Mouse (Mus musculus) adrenal gland, adult 18-20 months (tissue): ENCODE measurements around the gene Dnajc12. TPM values are rescaled to one million over a fixed set of nuclear protein-coding genes. Genes with fewer than 3 reads are reported as not detected.
A peak's percentile ranks its signal among the peaks of the same experiment; 100 is the strongest.
"Not testable (repeated sequence)": the region's sequence is repeated elsewhere in the genome, so short reads cannot be mapped to it uniquely, and the experiment has no call there.

ENCODE experiments used
- DNase-seq, 2 experiments: peaks; one replicate each; pipeline ENCODE4 v3.0.0; 2021 to 2022; ENCODE audit warnings: low spot score in 2 of 2
- long read RNA-seq, 2 experiments: library from polyadenylated mRNA; stranded (forward); transcript quantifications; one replicate each; pipeline ENCODE4 v2.0.0; 2021
- total RNA-seq, 2 experiments: library from RNA; stranded (reverse); gene quantifications; 1 replicate in 1 of 2; 2 replicates in 1 of 2; pipeline ENCODE4 v1.2.3; 2021

The Dnajc12 gene
- 10 to 100 TPM; 16.1 to 22.2 TPM for total RNA-seq
- long read RNA-seq, experiment 1, partial matches to known transcripts: 0 of 3 reads
- long read RNA-seq, experiment 1, other reads (novel, unspliced or antisense): 0 of 3 reads
- long read RNA-seq, experiment 2, transcript Dnajc12-201 (5 exons, 3,025 nt): major isoform, 12 of 13 reads
- long read RNA-seq, experiment 2, partial matches to known transcripts: 0 of 13 reads
- long read RNA-seq, experiment 2, other reads (novel, unspliced or antisense): 1 of 13 reads

DNA sequence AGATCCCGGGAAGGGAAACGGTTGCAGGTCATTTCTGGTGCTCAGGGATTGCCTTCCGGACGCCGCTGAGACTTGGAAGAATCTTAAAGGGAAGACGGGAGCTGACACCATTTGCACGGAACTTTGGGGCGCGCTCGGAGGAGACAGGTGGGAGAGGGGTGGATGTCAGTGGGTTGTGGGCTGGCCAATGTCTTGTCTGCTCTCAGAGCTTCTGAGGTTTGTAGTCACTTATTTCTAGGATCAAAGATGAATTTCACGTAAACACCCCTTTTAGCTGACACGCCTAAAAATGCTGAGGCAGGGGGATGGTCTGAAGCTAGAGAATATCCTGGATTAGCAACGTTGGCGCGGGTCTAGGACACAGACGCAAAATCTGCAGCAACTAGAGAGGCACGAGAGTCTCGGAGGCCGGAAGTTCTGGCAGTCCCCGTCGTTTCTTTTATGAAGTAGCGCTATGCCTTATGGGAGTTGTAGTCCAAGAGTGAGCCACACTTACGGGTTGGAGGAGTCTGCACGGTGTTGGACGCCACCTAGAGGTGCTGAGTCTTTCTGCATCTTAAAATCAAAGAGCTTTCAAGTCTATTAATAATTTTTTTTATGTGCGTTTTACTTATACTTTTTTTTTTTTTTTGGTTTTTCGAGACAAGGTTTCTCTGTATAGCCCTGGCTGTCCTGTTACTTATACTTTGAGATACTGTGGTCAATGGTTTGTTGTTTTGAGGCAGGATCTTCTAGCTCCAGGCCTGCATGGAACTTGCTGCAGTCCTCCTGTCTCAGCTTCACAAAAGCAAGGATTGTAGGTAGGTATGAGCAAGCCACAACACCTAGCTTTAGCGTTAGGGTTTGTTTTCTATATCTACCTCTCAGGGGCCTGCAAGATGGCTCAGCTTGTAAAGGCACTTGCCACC lies at the start of gene Dnajc12:
Dnajc12 (plus strand) TSS at position 72 of the 908 bp plus-strand sequence.
- DNase-seq: peak; percentile 42 to 51

DNA sequence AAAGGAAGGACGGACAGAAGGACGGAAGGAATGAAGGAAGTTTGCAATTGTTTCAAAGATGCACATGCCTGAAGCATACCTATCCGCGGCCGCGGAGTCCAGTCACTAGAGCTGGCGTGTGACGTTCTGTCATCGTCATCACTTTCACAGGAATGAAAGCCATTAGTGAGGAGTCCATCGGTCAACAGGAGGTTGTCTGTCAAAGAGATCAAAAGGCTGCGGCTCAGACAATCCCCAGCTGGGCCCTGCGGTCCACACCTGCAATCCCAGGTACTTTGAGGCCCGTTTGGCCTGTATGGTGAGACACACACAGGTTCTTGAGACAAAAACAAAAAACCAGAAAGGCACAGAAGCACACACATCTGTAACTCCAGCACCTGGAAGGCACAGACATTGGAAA lies 45.3 kb upstream of the Dnajc12 start:
- no peak for DNase-seq

DNA sequence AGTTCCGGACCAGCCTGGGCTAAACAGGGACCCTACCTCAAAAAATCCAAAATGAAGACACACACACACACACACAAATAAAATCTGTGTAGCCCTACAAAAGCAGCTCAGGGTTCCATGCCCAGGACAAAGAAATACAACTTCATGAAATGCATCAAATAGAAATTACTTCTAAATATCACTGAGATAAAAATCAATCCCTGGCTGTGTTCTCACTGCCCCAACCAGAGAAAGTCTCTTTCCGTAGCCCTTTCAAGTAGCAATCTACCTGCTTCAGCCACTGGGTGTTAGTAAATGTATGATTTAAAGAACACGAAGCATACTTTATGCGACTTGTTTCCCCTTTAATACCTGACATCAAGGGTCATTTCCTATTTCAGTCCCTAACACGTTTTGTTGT lies 44.9 kb upstream of the Dnajc12 start:
- no peak for DNase-seq

DNA sequence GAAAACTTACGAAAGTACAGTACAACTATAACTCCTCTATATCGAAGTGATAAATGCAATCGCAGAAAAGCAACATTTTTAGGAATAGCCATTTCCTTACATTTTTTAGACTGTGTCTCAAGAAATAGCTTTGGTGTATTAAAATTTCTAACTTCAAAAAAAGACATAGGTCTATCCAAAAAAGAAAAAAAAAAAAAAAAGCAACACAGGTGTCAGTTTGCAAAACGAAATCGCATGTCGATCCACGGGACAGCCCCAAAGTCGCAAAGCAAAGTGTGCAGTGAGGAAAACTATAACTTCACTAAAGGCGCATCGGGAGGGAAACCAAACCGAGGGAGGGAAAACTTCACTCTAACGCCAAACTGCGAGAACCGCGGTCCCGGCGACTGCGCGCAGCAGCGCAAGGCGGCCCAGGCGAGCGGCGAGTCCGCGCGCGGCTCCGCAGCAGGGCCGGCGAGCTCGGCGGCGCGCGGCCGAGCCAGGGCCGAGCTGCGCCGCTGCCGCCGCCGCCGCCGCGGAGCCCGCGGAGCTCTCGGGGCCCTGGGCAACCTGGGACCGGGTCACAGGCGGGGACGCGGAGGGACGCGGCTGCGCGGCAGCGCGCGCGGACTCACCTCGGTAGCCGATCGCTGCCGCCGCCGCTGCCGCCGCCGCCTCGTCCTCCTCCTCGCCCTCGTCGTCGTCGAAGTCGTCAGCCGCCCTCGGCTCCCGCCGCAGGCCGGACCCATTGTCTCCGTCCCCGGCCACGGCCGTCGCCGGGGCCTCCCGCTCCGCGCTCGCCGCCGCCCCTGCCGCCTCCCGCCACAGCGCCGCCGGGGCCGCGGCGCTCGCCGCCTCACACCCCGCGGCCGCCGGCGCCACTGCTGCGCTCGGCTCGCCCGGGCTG lies 44.0 kb upstream of the Dnajc12 start:
- DNase-seq: peak; percentile 64 to 71

DNA sequence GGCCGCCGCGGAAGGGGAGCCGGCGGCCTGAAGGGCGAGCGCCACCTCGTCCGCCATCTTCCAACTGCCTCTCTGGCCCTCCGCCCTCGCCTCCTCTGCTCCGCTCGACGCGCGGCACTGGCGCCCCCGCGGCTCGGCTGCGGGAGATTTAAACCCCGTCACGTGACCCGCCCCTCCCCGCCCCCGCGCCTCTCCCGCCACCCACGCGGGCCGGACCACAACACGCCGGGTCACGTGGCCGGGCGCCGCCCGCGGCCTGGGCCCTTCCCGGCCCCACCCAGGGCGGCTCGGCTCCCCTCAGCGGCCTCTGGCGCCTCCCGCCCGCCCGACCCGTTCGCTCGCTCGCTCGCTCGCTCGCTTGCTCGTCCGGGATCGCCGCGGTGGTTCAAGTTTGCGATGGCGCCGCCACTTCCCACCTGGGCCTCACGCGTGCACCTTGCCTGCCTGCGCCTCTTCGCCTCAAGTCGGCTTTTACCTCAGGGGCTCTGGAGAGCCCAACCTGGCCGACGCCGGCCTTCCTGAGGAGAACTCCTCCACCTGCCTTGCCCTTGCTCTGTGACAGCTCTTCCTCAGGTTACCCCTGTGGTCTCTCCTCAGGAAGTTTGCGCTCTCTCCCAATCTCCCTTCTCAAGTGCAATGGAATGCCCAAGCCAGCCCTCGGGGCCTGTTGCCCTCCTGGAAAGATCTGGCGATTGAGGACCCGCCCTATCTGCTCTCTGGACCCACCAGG lies 43.2 kb upstream of the Dnajc12 start:
- DNase-seq: peak; percentile 93 to 96

DNA sequence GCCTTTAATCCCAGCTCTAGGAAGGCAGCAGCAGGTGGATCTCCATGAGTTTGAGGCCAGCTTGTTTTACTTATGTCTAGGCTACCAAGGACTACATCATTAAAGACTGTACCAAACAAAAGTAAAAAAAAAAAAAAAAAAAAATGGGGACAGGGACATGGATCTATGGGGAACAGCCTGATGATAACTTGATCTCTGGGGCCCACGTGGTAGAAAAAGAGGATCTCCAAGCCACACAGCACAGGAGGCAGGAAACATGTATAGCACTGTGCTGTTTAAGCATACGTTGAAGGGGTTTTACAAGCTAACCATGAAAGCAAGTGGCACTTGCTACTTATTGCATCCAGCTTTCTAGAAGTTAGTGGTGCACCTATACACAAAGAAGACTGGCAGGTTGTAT lies 40.9 kb upstream of the Dnajc12 start:
- DNase-seq: no peak

DNA sequence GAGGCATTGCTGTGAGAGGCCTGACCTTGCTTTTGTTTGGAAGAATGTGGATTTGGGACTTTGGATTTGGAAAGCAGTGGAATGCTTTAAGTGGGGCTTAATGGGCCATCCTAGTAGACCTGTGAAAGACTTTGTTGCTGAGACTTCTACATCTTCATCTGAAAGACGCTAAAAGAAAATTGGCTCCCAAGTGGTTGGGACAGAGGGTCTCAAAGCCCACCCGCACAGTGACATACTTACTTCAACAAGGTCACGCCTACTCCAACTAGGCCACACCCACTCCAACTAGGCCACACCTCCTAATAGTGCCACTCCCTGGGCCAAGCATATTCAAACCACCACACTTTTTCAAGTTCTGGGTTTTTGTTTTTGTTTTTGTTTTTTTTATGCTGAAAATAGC lies 37.5 kb upstream of the Dnajc12 start:
- no peak for DNase-seq

DNA sequence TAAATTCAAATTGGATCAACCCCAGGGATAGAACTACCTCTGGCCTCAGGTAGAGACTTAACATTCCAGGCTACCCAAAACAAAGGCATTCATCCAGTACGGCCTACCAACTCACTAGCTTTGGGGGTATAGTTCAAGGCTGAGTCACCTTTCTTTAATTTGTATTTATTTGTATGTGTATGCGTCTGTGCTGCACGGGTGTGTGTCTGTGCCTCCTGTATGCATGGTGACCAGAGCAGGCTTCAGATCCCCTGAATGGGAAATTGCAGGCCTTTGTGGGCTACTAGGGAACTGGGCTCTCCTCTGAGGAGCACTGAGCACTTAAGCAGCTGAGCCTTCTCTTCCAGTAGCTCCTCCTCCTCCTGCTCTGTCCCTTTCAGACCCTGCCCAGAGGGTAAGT lies 34.0 kb upstream of the Dnajc12 start:
- DNase-seq: no peak

DNA sequence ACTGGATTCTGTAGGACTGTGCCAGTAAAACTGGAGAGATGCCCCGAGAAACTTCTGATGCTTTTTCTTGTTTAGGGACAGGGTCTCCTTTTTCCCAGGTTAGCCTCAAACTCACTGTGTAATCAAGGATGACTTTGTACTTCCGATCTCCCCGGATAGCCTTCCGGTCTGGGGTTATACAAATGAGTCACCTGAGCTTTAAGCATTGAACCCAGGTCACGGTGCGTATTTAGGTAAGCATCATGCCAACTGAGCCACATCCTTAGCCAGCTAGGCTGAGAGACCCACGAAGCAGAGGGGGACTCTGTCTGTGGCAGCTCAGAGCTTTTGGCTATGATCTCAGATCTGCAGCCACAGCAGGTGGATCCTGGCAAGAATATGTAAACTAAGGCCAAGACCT lies 31.6 kb upstream of the Dnajc12 start:
- no peak for DNase-seq

DNA sequence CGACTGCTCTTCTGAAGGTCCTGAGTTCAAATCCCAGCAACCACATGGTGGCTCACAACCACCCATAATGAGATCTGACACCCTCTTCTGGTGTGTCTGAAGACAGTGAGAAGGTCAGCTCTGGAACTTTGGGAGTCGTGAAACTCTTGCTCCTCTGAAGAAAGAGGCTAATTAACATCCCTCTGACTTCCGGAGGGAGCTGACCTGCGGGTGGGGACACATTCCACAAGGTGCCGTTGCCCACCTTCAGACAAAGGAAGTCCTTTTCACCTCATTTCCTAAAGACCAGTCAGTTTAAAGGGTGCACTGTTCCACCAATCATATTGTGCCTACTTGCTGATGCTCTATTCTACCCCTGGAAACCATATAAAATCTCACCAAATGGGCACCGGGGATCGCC lies 31.1 kb upstream of the Dnajc12 start:
- not testable (repeated sequence) for DNase-seq

DNA sequence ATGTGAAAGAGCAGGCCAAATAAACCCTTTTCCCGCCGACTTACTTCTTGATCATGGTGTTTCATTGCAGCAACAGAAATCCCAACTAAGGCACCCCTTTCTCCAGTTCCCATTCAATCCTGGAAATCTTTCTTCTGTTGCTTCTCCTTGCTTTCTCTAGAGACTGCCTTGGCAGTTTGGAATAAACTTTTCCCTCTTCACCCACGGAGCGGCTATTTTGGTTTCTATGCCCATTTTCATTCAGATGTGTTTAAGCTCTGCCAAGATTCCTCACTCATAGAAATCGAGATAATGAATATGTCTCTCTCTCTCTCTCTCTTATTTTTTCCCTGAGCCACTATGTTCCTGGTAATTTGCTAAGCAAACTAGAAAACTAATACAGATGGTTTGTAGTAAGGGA lies 30.1 kb upstream of the Dnajc12 start:
- DNase-seq: no peak

DNA sequence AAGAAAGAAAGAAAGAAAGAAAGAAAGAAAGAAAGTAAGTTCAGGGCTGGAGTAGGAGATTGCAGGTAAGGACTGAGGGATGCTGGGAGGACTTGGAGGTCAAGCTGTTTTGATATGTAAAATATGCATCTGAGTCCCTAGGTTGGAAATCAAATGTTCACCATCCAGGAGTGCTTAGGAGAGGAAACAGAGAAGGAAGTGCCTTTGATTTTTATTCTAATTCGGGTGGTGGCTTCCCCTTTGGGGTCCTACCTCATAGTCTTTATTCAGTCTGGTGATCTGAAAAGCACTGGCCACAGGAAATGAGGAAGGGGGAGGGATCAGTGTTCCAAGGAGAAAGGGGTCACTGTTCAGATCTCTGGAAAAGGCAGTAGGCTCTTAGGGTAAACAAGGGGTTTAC lies 21.7 kb upstream of the Dnajc12 start:
- DNase-seq: no peak

DNA sequence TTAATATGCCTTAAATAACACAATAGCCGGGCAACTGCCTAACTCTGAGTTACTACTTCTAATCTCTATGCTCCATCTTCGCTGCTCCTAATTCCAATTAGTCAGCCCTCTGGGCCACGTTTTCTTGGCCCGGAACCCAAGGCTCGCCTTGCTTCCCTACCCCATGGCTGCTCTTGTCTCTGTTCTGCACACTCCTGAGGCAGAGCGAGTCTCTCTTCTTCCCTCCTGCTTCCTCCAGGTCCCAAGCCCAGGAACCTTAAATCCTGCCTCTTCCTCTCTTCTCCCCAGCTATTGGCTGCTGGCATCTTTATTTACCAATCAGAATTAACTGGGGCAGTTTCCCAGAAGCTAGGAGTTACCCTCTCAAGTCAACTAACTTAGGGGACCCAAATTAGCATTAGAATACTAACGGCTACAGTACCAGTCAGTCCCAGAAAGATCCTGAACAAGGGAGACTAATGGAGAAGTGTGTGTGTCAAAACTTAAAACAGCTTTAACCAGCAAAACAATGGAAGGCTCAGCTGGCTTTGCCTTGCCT lies 16.3 kb upstream of the Dnajc12 start:
- no peak for DNase-seq

DNA sequence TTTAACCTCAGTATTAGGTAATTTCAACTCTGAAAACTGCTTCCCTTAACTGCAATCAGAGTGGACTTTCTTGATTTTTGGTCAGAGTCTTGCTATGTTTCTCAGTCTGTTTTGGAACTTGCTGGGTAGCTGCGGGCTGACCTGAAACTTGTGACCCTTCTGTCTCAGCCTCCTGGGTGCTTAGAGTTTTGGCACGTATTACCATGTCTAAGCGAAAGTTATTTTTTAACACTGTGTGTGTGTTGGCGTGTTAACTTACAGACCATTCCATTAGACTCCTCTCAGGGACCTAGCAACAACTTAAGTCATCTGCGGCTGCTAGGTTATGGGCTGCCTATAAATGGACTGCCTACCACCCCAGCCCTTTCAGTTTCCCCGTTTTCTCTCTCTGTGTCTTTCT lies 14.9 kb upstream of the Dnajc12 start:
- DNase-seq: no peak

DNA sequence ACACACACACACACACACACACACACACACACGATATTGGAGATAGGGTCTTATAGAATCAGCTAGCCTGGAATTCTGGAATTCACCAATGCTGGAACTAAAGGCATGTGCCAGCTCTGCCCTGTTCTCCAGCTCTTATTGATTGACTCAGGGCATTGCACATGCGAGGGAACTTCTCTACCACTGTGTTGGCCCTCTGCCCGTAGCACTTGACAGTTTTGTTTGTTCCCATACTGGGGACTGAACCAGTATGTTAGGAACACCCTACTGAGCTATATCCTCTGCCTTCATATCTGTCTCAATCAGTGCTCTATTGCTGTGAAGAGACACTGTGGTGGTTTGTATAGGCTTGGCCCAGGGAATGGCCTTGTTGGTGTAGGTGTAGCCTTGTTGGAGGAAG lies 14.2 kb upstream of the Dnajc12 start:
- no peak for DNase-seq

DNA sequence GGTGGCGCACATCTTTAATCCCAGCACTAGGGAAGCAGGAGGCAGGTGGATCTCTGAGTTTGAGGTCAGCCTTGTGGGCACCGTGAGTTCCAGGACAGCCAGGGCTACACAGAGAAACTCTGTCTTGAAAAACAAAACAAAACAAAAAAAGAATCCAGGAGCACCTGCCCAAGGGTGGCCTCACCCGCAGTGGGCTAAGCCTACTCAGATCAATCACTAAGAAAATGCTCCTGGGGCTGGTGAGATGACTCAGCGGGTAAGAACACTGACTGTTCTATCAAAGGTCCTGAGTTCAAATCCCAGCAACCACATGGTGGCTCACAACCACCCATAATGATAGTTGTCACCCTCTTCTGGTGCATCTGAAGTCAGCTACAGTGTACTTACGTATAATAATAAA lies 5.9 kb upstream of the Dnajc12 start:
- no peak for DNase-seq

DNA sequence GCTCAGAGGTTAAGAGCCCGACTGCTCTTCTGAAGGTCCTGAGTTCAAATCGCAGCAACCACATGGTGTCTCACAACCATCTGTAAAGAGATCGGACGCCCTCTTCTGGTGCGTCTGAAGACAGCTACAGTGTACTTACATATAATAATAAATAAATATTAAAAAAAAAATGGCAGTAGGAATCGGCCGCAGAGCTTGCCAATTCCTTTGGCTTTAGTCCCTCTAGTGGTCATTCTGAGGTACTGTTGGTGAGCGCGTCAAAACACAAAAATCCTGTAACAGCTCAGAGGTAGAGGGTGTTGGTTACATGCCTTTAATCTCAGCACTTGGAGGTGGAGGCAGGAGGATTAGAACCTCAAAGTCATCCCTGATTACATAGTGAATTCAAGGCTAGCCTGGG lies 4.8 kb upstream of the Dnajc12 start:
- DNase-seq: peak; percentile 40 to 52

DNA sequence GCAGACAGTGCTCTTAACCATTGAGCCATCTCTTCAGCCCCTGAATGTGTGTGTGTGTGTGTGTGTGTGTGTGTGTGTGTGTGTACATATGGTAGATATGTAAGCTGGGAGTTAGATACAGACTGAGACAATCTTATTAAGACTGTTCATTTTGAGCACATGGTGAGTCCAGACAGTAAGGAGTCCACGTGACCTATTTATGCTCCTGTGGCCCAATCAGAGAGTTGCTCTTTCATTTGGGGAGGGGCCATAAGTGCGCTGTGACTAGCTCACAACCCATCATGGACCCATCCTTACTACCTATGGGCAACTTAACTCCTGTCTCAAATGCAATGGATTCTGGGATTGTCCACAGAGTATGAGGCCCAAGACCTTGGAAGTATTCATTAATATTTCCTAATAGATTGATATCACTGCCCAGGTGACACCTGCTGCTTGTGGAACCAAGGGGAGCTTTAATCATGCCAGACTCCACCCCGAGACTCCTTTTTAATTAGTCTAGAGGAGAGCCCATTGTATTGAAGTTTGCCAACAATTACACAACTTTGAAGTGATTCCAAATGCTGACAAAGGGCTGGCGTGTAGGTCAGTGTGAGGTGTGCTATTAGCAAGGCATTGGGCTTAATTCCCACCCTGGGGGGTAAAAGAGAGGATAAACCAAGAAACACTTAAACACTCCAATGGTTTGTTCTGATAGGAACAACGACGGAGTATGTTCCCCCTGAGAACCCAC lies 3.1 kb upstream of the Dnajc12 start:
- DNase-seq: no peak

DNA sequence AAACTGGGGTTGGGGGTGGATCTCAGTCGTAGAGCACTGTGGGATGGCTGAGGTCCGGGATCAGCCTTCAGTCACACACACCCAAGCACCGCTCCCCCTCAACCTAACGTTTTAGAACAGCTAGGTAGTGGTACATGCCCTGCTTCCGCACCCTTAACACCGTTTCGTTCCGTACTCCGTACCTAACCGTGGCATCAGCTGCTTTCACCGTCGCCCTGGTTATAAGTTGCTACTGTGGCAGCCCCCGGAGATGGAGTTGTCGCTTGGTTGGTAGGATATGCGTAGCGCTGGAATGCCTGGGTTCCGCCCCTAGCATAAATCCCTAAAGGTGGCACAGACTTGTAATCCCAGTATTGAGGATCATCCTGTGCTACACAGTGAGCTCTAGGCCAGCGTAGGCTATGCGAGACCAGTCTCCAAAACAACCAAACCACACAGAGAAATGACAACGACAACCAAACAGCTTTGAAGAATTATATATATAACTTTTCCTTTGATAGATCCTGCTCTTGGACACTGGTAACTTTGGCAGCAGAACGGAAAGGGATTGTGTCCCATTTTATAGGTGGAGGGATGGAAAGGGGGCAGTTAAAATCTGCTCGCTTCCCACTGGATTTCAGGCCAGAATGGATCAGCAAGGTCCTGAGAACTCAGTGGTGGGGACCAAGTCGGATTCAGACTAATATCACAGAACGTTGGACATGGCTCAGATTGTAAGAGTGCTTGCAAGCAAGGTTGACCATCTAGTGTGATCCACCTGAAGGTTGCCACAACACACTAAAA lies 554 bp upstream of the Dnajc12 start, which contains the start of gene Sirt1:
Sirt1 (minus strand) TSS at position 207 of the 783 bp plus-strand sequence.
- peak in 1 of 2 experiments; percentile 19 for DNase-seq
